Mouse (Mus musculus) thymus, adult 2 months (tissue): ENCODE measurements around the gene Dock8.

Source experiments
- CTCF ChIP-seq: fragments of 200-500 bp; IDR thresholded peaks from 2 replicates; pipeline ENCODE4 v1.5.1; 2012; ENCODE audit warnings: mild to moderate bottlenecking, control low read depth, low read length, moderate library complexity, borderline replicate concordance; ENCODE audit not compliant: control insufficient read depth, poor library complexity, insufficient read depth; ENCODE audit errors: extremely low read depth
- POLR2A ChIP-seq: fragments of 200-500 bp; IDR thresholded peaks from 2 replicates; pipeline ENCODE4 v1.6.1; 2012; ENCODE audit warnings: mild to moderate bottlenecking, low read length, control low read depth, moderate library complexity; ENCODE audit not compliant: control insufficient read depth, poor library complexity, insufficient read depth; ENCODE audit errors: extremely low read depth

DNA sequence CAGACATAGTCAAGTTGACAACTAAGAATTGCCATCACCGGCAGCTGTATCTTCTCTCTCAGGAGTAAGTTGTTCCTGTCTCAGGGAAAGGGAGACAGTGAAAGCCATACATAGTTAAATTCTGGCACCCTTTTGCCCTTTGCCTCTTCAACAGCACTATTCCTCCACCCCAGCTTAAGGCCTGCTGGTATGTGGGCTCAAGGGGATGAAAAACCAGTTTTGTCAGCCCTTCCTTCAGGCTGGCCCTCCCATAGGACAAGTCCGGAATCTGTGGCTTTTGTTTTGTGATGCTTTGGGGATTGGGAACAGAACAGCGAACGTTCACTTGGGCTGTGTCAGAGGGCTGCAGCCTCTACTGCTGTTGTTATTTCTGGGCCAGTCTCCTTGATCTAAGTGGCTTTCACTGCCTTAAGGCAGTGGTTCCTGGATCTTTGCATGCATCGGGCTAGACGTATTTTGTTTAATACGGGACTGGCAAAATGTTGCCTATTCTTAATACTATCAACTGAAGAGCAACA, 60.6 kb downstream of the Dock8 start:
- TF ChIP-seq POLR2A: no peak
- no peak for TF ChIP-seq CTCF
